Mouse (Mus musculus): ENCODE measurements at regions not wholly inside any gene's neighbourhood (a gene's known extent, or its start where the extent isn't known, plus 50 kb on each side); places are given as distances from the start of the nearest gene placed in this dataset.
"Not testable (repeated sequence)": the region's sequence is repeated elsewhere in the genome, so short reads cannot be mapped to it uniquely, and the experiment has no call there.

DNA sequence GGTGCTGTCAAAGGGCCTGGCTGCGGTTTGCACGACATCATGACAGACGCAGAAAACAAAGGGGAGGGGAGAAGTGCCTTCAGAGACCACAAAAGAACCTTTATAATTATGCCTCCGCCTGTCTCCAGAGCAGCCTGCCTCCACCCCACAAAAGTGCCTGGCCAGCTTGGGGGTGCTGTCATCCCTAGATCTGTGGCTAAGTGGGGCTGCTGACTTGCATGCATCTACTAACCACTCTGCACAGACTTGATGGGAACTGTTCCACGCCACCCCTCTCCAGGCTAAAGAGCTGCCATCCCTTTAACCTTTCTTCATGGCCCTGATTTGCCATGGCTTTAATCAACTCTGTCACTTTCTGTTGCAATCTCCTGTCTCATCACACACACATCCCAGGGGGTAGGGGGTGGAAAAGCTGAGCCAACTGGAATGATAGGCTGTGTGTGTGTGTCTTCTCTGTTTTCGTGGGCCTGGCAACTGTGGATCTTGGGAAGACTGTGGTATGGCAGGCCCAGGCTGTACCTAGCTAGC lies 162.4 kb upstream of the Pkdcc start:
- H3K9me3 ChIP-seq = no peaks in the 10 kb centered on the region
- 48% methylated on average over 6 of the region's 6 CpGs for WGBS
- H3K9ac ChIP-seq = no peak overlapping the region
- H3K4me2 ChIP-seq = no peak overlapping the region
- no peak overlapping the region for H3K4me3 ChIP-seq
- no peaks in the 10 kb centered on the region for H3K4me1 ChIP-seq
- H3K27ac ChIP-seq = no peak overlapping the region
- no peak for ATAC-seq (replicated peaks)
- H3K27me3 ChIP-seq (replicated peaks) = no peaks in the 10 kb centered on the region
- H3K36me3 ChIP-seq (replicated peaks) = no peaks in the 10 kb centered on the region

- H3K9ac ChIP-seq = no peak overlapping the region
- no peak for ATAC-seq (replicated peaks)
- 72% methylated on average over 3 of the region's 3 CpGs for WGBS
- H3K27me3 ChIP-seq (replicated peaks) = no peaks in the 10 kb centered on the region
- H3K4me2 ChIP-seq = no peak overlapping the region
- no peaks in the 10 kb centered on the region for H3K36me3 ChIP-seq (replicated peaks)
- no peaks in the 10 kb centered on the region for H3K9me3 ChIP-seq
- H3K27ac ChIP-seq = no peak overlapping the region
- H3K4me1 ChIP-seq = 0 out of 2 replicates have a peak, but pooled peaks cover 3% of the 10 kb centered on the region
- no peak overlapping the region for H3K4me3 ChIP-seq
Measured at GRCm38 (mm10) chr17:83057832-83058231, 157.3 kb upstream of the Pkdcc start.

DNA sequence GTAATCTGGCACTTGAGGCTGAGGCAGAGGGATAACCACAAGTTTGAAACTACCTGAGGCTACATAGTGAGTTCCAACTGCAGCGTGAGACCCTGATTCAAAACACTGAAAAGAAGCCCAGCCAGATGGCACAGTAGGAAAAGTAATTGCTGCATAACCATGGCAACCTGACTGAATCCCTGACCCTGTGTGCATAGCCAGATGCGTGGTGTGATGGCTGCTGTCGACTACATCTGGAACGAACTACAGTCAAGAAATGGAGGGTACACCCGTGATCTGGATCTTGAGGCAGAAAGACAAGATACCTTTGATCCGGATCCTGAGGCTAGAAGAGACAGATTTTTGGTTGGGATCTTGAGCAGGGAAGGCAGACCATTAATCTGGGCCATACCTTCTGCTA lies 153.2 kb upstream of the Pkdcc start:
- Histone ChIP-seq H3K9me3 (no peaks in the 10 kb centered on the region), H3K36me3 (replicated peaks) (no peaks in the 10 kb centered on the region), H3K4me2 (no peak overlapping the region), H3K27me3 (replicated peaks) (0 out of 2 replicates have a peak, but pooled peaks cover 3% of the 10 kb centered on the region), H3K27ac (no peak overlapping the region), H3K4me3 (no peak overlapping the region), H3K4me1 (0 out of 2 replicates have a peak, but pooled peaks cover 3% of the 10 kb centered on the region), H3K9ac (no peak overlapping the region)
- ATAC-seq (replicated peaks) = no peak
- 60% methylated on average over 6 of the region's 6 CpGs for WGBS

DNA sequence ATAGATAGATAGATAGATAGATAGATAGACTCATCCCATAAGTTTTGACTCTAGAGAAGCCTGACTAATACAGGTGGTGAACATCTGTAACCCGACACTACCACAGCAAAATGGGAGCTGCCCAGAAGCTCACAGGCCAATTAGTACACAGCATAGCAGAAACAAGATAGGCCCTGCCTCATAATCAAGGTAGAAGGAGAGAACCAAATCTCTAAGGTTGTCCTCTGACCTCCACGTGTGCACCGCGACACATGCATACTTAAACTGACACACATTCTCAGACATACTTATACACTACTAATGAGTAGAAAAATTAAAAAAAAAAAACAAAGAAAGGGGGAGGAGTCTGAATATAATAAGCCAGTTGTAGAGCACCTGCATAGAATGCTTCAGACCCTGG lies 151.2 kb upstream of the Pkdcc start:
- H3K9ac ChIP-seq = no peak overlapping the region
- no peaks in the 10 kb centered on the region for H3K36me3 ChIP-seq (replicated peaks)
- no peak overlapping the region for H3K4me2 ChIP-seq
- no peaks in the 10 kb centered on the region for H3K9me3 ChIP-seq
- ATAC-seq (replicated peaks) = no peak
- 36% methylated on average over 4 of the region's 4 CpGs for WGBS
- H3K4me3 ChIP-seq = no peak overlapping the region
- 0 out of 2 replicates have a peak, but pooled peaks cover 3% of the 10 kb centered on the region for H3K27me3 ChIP-seq (replicated peaks)
- 0 out of 2 replicates have a peak, but pooled peaks cover 3% of the 10 kb centered on the region for H3K4me1 ChIP-seq
- no peak overlapping the region for H3K27ac ChIP-seq

DNA sequence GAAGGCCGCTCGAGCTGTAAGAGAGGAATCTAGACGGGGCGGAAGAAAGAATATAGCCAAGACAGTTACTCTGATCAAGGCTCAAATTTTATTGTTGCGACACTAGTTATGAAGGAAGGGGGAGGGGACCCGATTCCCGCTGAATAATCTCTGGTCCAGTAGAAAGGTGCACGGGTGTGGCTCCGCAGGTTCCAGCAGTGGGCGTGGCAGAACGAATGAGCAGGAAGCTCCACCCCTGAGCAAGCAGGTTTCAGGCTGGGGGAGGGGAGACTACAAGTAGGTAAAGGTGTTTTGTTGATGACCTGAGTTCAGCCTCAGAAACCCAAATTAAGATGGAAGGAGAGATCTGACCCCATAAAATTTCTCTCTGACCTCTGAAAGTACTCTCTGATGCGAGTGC lies 150.7 kb upstream of the Pkdcc start:
- H3K36me3 ChIP-seq (replicated peaks); H3K9me3 ChIP-seq; H3K4me1 ChIP-seq; H3K27me3 ChIP-seq (replicated peaks); H3K4me3 ChIP-seq; H3K9ac ChIP-seq; ATAC-seq (replicated peaks); H3K4me2 ChIP-seq; H3K27ac ChIP-seq: not testable (repeated sequence)
- 19% methylated on average over 11 of the region's 12 CpGs for WGBS

GRCm38 (mm10) chr17:83069246-83069645 lies 145.8 kb upstream of the Pkdcc start:
- Histone ChIP-seq H3K4me2 (no peak overlapping the region), H3K9ac (no peak overlapping the region), H3K4me3 (no peak overlapping the region), H3K36me3 (replicated peaks) (no peaks in the 10 kb centered on the region), H3K27ac (no peak overlapping the region), H3K27me3 (replicated peaks) (0 out of 2 replicates have a peak, but pooled peaks cover 3% of the 10 kb centered on the region), H3K9me3 (no peaks in the 10 kb centered on the region), H3K4me1 (no peaks in the 10 kb centered on the region)
- 82% methylated on average over 4 of the region's 4 CpGs for WGBS
- ATAC-seq (replicated peaks) = no peak

DNA sequence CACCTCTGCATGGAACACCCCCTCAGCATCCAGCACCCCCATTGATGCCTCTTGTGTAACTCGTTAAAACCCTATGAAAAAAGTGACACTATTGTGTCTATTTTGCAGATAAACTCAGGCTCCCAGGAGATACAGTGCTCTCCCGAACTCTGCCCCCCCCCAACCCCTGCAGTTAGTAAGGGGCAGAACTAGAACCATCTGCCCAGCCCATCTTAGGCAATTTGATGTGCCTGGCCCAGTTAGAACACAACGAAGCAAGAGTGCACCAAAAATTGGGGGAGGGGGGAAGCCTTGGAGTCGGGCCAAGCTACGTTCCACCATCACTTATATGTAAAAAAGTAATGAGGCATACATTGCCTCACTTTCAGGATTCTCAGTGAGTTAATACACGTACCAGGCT lies 143.3 kb upstream of the Pkdcc start:
- Histone ChIP-seq H3K9ac (no peak overlapping the region), H3K4me2 (no peak overlapping the region), H3K4me1 (no peaks in the 10 kb centered on the region), H3K9me3 (no peaks in the 10 kb centered on the region), H3K4me3 (no peak overlapping the region), H3K36me3 (replicated peaks) (no peaks in the 10 kb centered on the region), H3K27ac (no peak overlapping the region), H3K27me3 (replicated peaks) (no peaks in the 10 kb centered on the region)
- WGBS = 76% methylated on average over 6 of the region's 6 CpGs
- no peak for ATAC-seq (replicated peaks)

GRCm38 (mm10) chr17:83072175-83072574 lies 142.9 kb upstream of the Pkdcc start:
- Histone ChIP-seq H3K27me3 (replicated peaks) (no peaks in the 10 kb centered on the region), H3K9ac (no peak overlapping the region), H3K4me1 (no peaks in the 10 kb centered on the region), H3K9me3 (no peaks in the 10 kb centered on the region), H3K4me3 (no peak overlapping the region), H3K27ac (no peak overlapping the region), H3K4me2 (no peak overlapping the region), H3K36me3 (replicated peaks) (no peaks in the 10 kb centered on the region)
- 76% methylated on average over 4 of the region's 4 CpGs for WGBS
- no peak for ATAC-seq (replicated peaks)

DNA sequence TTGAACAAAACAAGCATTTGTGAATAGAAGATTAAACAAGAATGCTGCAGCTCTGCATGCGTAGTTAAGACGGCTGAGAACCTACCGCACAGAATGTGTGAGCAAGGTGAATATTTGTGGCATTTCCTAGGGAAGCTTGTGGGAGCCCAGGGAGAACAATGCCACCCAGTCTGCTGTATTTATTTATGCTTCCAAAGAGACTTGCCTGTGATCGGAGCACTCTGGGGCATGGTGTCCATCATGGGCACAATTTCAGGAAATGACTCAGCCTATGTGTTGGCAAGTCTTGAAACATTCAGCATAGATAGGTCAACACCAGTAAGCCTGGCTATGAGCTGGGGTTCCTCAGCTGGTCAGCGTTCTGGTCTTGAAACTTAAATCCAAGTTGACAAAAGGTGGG lies 140.2 kb upstream of the Pkdcc start:
- WGBS = 57% methylated on average over 5 of the region's 5 CpGs
- H3K9ac ChIP-seq = no peak overlapping the region
- peaks cover 11% of the 10 kb centered on the region for H3K4me1 ChIP-seq
- peaks cover 3% of the 10 kb centered on the region; the same call in 1 of the 2 replicates for H3K27me3 ChIP-seq (replicated peaks)
- no peak overlapping the region for H3K4me3 ChIP-seq
- H3K4me2 ChIP-seq = no peak overlapping the region
- no peak for ATAC-seq (replicated peaks)
- no peaks in the 10 kb centered on the region for H3K9me3 ChIP-seq
- no peak overlapping the region for H3K27ac ChIP-seq
- no peaks in the 10 kb centered on the region for H3K36me3 ChIP-seq (replicated peaks)

DNA sequence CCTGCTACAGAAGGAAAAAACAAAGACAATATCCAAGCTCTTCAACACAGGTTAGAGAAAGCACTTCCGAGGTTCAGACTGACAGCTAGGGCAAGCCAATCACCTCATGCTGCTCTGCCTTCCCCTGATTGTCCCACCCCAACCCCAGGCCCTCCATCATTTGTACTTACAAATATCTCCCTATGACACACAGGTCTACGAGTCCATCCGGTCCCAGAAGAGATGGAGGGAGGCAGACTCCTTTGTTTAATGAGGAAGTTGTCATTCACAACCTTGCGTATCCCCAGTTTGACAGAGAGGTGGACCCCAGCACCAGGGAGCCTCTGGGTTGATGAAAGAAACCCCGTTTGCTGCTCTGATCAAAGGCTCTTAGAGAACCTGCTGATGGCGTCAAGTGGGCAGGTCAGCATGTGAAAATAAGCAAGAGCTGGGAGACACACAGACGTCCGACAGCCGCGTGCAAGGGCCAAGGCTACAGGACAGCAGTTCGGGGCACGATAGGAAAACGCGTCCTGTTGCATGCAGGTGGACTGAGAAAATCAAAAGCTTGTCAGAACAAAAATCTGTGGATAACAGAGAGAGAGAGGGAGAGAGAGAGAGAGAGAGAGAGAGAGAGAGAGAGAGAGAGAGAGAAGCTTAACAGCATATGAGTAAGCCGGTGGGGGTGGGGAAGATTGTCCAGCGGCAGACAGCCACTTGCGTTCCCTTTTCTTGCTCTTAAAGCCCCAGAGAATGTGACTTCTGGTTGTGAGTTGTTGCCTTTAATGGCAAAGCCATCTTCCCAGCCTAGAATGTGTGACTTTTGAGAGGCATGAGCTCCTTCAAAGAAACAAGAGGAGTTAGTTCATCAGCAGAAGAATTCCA lies 137.1 kb upstream of the Pkdcc start:
- Histone ChIP-seq H3K27ac (no peak overlapping the region), H3K9me3 (no peaks in the 10 kb centered on the region), H3K9ac (no peak overlapping the region), H3K27me3 (replicated peaks) (peaks cover 3% of the 10 kb centered on the region; the same call in 1 of the 2 replicates), H3K36me3 (replicated peaks) (no peaks in the 10 kb centered on the region), H3K4me3 (no peak overlapping the region), H3K4me2 (peak overlapping the region; percentile 8; the same call in 1 of the 2 replicates), H3K4me1 (peaks cover 11% of the 10 kb centered on the region)
- peak; percentile 46; the same call in 1 of the 2 replicates for ATAC-seq (replicated peaks)
- WGBS = 30% methylated on average over 17 of the region's 17 CpGs

- Histone ChIP-seq H3K9me3 (no peaks in the 10 kb centered on the region), H3K4me2 (0 out of 2 replicates have a peak overlapping the region, but pooled peaks have one; percentile 8), H3K4me3 (no peak overlapping the region), H3K9ac (no peak overlapping the region), H3K27me3 (replicated peaks) (peaks cover 3% of the 10 kb centered on the region; the same call in 1 of the 2 replicates), H3K36me3 (replicated peaks) (no peaks in the 10 kb centered on the region), H3K4me1 (peaks cover 11% of the 10 kb centered on the region), H3K27ac (no peak overlapping the region)
- peak; percentile 22; the same call in 1 of the 2 replicates for ATAC-seq (replicated peaks)
- WGBS = 22% methylated on average over 19 of the region's 19 CpGs
Measured at GRCm38 (mm10) chr17:83078601-83079360, 136.3 kb upstream of the Pkdcc start.

DNA sequence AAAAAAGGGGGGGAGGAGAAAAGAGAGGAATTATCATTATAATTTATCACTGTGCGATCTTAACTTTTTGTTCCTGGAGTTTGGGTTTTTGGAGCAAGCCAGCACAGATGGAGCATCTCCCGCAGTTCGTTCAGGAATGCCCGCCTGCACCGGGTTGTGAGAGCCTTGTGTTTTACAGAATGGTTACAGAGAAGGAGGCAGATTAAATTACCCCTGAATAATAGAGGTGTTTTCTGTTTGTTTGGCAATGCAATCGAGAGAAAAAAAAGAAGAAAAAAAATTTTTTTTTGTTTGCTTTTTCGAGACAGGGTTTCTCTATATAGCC lies 135.8 kb upstream of the Pkdcc start:
- Histone ChIP-seq H3K9me3 (no peaks in the 10 kb centered on the region), H3K27ac (no peak overlapping the region), H3K4me2 (no peak overlapping the region), H3K27me3 (replicated peaks) (peaks cover 3% of the 10 kb centered on the region; the same call in 1 of the 2 replicates), H3K4me3 (no peak overlapping the region), H3K4me1 (peaks cover 11% of the 10 kb centered on the region), H3K36me3 (replicated peaks) (no peaks in the 10 kb centered on the region), H3K9ac (no peak overlapping the region)
- no peak for ATAC-seq (replicated peaks)
- 78% methylated on average over 7 of the region's 7 CpGs for WGBS

All from midbrain, embryonic 15.5 days (tissue).